Comparison of ENCODE assay signal across 17 mouse cellular contexts in the genomic region with DNA sequence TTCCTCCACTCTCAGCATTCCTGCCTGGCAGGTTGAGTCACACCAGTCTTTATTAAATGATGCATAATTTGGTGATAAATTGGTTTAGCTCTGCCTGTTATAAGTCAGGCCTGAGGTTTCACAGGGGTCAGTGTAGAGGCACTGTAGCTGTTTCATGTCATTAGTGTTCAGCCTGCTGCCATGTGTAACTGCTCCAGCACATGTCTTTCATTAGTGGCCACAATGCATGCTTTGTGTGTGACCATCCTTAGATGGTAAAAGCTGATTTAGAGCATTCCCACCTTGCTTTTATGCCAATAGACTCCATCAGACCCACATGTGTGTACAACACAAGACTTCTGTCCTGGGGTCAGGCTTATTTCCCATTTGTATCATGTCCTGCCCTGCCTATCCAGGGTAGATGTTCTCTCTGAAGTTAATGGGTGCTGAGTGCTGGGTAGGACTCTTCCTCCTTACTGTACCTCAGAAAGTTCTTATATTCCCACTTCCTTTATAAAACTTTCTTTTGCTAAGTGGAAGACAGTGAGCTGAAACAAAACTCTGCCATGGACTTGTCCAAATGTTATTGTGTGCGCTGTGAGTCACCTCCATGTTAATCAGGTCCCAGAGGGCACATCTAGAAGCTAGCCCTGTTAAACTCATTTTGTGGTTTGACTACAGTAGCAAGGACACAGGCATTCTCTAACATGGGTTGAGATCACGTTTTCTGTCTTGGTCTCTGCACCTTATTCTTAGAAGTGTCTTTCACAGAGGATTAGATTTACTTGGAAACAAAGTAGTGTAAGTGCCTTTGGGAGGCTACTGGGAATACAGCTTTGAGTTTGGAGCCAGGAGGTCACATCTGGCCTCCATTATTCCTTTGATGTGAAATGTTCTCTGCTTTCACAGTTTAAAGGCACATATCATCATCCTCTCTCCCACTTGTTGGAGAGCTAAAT.
A peak's percentile ranks its signal among the peaks of the same experiment; 100 is the strongest.
DNase-seq lines count a peak whose midpoint lies in the region; ATAC-seq and TF ChIP-seq lines count a peak whose summit lies in the region.
"Had no signal": no experiment of that assay in that cellular context is flagged by ENCODE, and none has a peak within 500 bp of the region (broad histone marks: within the 10 kb centered on the region; RNA-seq: fewer than 3 reads in every experiment).

No protein-coding gene starts in this region.

- H3K9ac ChIP-seq in lung, embryonic 14.5 days, result no peak overlapping the region
- no peak overlapping the region for H3K9ac ChIP-seq in neural tube, embryonic 11.5 days (ENCODE audit: low read length)
- H3K9ac ChIP-seq: forebrain, postnatal 0 days; hindbrain, embryonic 15.5 days had no signal

- 47% methylated on average over 2 of the region's 2 CpGs for WGBS in lung, embryonic 14.5 days
- 50% methylated on average over 2 of the region's 2 CpGs for WGBS in neural tube, embryonic 11.5 days

- H3K4me1 ChIP-seq in lung, embryonic 14.5 days (ENCODE audit: insufficient read depth), result no peaks in the 10 kb centered on the region
- H3K4me1 ChIP-seq in neural tube, embryonic 11.5 days (ENCODE audit: control insufficient read depth, insufficient read depth, low read length), result no peaks in the 10 kb centered on the region

- DNase-seq in lung, embryonic 14.5 days, result peak; percentile 11
- DNase-seq in lung, postnatal 25 days (ENCODE audit: low spot score), result no peak
- DNase-seq in embryo, embryonic 10.5 days (ENCODE audit: low spot score), result peak; percentile 86
- peak; percentile 52 for DNase-seq in fibroblast of lung, adult 2 months (ENCODE audit: low read depth)
- peak; percentile 46 for DNase-seq in neural tube, embryonic 11.5 days (ENCODE audit: low spot score)
- DNase-seq in left cerebral cortex, postnatal 4 days, result no peak
- no peak for DNase-seq in heart, adult 18-20 months
- DNase-seq: cerebellum, adult 9-10 months; forebrain, postnatal 0 days; kidney, adult 8-10 months; kidney, postnatal 4 days; lung, postnatal 4 days; right cerebral cortex, adult 18-20 months; thymus, adult 18-20 months had no signal

- no peak overlapping the region for H3K27ac ChIP-seq in lung, embryonic 14.5 days (ENCODE audit: low read depth)
- 0 out of 2 replicates have a peak overlapping the region, but pooled peaks have one; percentile 1 for H3K27ac ChIP-seq in neural tube, embryonic 11.5 days (ENCODE audit: low read depth, low read length)
- H3K27ac ChIP-seq: hindbrain, embryonic 15.5 days had no signal

- no peaks in the 10 kb centered on the region for H3K36me3 ChIP-seq in lung, embryonic 14.5 days (ENCODE audit: insufficient read depth)
- no peaks in the 10 kb centered on the region for H3K36me3 ChIP-seq in neural tube, embryonic 11.5 days (ENCODE audit: control insufficient read depth, insufficient read depth, low read length)
- H3K36me3 ChIP-seq: hindbrain, embryonic 15.5 days had no signal

- H3K27me3 ChIP-seq in lung, embryonic 14.5 days (ENCODE audit: insufficient read depth, low read length), result no peaks in the 10 kb centered on the region
- no peaks in the 10 kb centered on the region for H3K27me3 ChIP-seq in neural tube, embryonic 11.5 days (ENCODE audit: control insufficient read depth, insufficient read depth, low read length)
- H3K27me3 ChIP-seq: hindbrain, embryonic 15.5 days had no signal

- H3K9me3 ChIP-seq in lung, embryonic 14.5 days (ENCODE audit: low read depth, low read length), result no peaks in the 10 kb centered on the region
- no peaks in the 10 kb centered on the region for H3K9me3 ChIP-seq in neural tube, embryonic 11.5 days (ENCODE audit: control insufficient read depth, low read length)
- H3K9me3 ChIP-seq: hindbrain, embryonic 15.5 days had no signal

- no peak overlapping the region for H3K4me2 ChIP-seq in lung, embryonic 14.5 days
- no peak overlapping the region for H3K4me2 ChIP-seq in neural tube, embryonic 11.5 days (ENCODE audit: low read depth)
- H3K4me2 ChIP-seq: hindbrain, embryonic 15.5 days had no signal

- H3K4me3 ChIP-seq in lung, embryonic 14.5 days (ENCODE audit: low read depth, low read length), result no peak overlapping the region
- H3K4me3 ChIP-seq in neural tube, embryonic 11.5 days (ENCODE audit: low read depth, low read length), result no peak overlapping the region
- H3K4me3 ChIP-seq: hindbrain, embryonic 15.5 days had no signal

- no peak for TF ChIP-seq CTCF in lung, embryonic 14.5 days (IDR thresholded peaks at IDR 0.05; ENCODE audit: low read depth)

- intact Hi-C loops in left cerebral cortex, postnatal 4 days (cut with DNase I), result no loop called here

- no peak for ATAC-seq in lung, embryonic 14.5 days (ENCODE audit: insufficient read depth)
- no peak for ATAC-seq in neural tube, embryonic 11.5 days (ENCODE audit: insufficient read depth, low FRiP score, low TSS enrichment)
- ATAC-seq in monocyte, adult 5-6 weeks (replicated peaks; ENCODE audit: insufficient number of reproducible peaks, low FRiP score, low TSS enrichment, poor library complexity, severe bottlenecking), result no peak
- ATAC-seq: forebrain, postnatal 0 days; midbrain, embryonic 16.5 days had no signal

Comparison
In these comparisons a context has a peak if more than half of its experiments do, and no peak if none do; other contexts are left out.
1. DNase-seq: peak in lung, embryonic 14.5 days (single experiment), embryo, embryonic 10.5 days (single experiment), fibroblast of lung, adult 2 months (single experiment) and neural tube, embryonic 11.5 days (single experiment); none in lung, postnatal 25 days (single experiment), left cerebral cortex, postnatal 4 days (single experiment) and heart, adult 18-20 months (0 of 2).